Comparison of ENCODE assay signal across 7 mouse cellular contexts in the genomic region with DNA sequence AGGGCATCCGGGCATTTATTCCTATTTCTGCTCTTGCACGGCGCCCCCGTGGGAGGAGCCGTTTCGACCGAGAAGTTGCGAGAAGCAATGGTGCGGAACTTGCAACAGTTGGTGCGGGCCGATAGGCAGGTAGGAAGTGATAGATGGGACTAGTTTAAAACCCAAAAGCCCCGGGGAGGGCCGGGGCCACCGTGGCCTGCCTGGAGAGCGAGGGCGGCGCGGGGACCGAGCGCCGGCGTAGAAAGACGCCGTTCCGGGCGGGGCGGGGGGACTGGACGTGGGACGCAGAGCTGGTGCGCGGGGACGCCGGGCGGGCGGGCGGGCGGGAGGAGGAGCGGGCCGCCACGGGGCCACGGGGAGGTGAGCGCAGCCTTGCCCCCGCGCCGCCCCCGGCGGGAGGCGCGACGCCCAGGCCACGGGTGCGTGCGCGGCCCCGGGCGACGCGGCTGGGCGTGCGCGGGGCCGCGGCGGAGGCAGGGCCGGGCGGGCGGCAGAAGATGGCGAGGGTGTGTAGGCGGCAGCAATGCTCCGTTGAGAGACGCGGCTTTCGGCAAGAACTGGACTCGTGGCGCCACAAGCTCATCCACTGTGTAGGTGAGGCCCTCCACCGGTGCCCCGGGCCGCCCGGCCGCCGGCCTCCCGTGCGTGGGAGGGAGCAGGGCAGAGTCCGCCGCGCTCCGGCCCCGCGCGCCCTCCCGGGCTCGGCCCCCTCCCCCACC. TPM values are rescaled to one million over a fixed set of nuclear protein-coding genes. Genes with fewer than 3 reads are reported as not detected.
DNase-seq lines count a peak whose midpoint lies in the region; ATAC-seq and TF ChIP-seq lines count a peak whose summit lies in the region.

TSS of gene Lcor (plus strand) at position 448 of the 719 bp plus-strand sequence.

- H3K27ac ChIP-seq in intestine, postnatal 0 days (ENCODE audit: low read depth, low read length) = peak within 1 kb of the TSS; percentile 98
- peak within 1 kb of the TSS; percentile 99 for H3K27ac ChIP-seq in midbrain, embryonic 11.5 days (ENCODE audit: low read depth, low read length)

- 0 out of 2 replicates have a peak, but pooled peaks cover 3% of the 10 kb centered on the region for H3K4me1 ChIP-seq in intestine, postnatal 0 days (replicated peaks; ENCODE audit: control insufficient read depth, insufficient read depth, low read length)
- peaks cover 11% of the 10 kb centered on the region; the same call in 1 of the 2 replicates for H3K4me1 ChIP-seq in midbrain, embryonic 11.5 days (ENCODE audit: control insufficient read depth, insufficient read depth, low read length)

- intact Hi-C loops in left cerebral cortex, postnatal 4 days (cut with DNase I) = loop anchor here (2.0 to 10.0 kb wide), 2 partner anchors 166 to 282 kb away; no protein-coding TSS in a partner anchor

- peak within 1 kb of the TSS; percentile 89 for H3K4me3 ChIP-seq in intestine, postnatal 0 days (ENCODE audit: low read depth, low read length)
- H3K4me3 ChIP-seq in midbrain, embryonic 11.5 days (ENCODE audit: low read depth, low read length) = peak within 1 kb of the TSS; percentile 91

- H3K4me2 ChIP-seq in intestine, postnatal 0 days (replicated peaks; ENCODE audit: low read depth) = peak within 1 kb of the TSS; percentile 82
- H3K4me2 ChIP-seq in midbrain, embryonic 11.5 days = peak within 1 kb of the TSS; percentile 74

- peak; percentile 75 for DNase-seq in adrenal gland, adult 8-10 months
- DNase-seq in embryo, embryonic 11.5 days (ENCODE audit: low read depth, low spot score) = peak; percentile 62
- DNase-seq in gastrocnemius, postnatal 4 days (ENCODE audit: low spot score in 2 of 2) = peak; percentile 73 to 84
- DNase-seq in left cerebral cortex, postnatal 4 days = peak; percentile 78
- DNase-seq in midbrain, embryonic 11.5 days (ENCODE audit: low spot score, missing footprints) = peak; percentile 98
- peak; percentile 73 for DNase-seq in skeletal muscle tissue, adult 2 months (ENCODE audit: low read depth, low spot score)

- no peaks in the 10 kb centered on the region for H3K27me3 ChIP-seq in intestine, postnatal 0 days (replicated peaks; ENCODE audit: control insufficient read depth, insufficient read depth, low read length)
- no peaks in the 10 kb centered on the region for H3K27me3 ChIP-seq in midbrain, embryonic 11.5 days (ENCODE audit: control insufficient read depth, insufficient read depth, low read length)

- peak; percentile 95 for ATAC-seq in intestine, postnatal 0 days
- ATAC-seq in midbrain, embryonic 11.5 days (ENCODE audit: low FRiP score) = peak; percentile 89

- peak; percentile 23; the same call in 1 of the 2 replicates for TF ChIP-seq CTCF in intestine, postnatal 0 days (IDR thresholded peaks at IDR 0.05; ENCODE audit: low read depth)

- H3K36me3 ChIP-seq in intestine, postnatal 0 days (ENCODE audit: control insufficient read depth, insufficient read depth) = no peaks in the 10 kb centered on the region
- H3K36me3 ChIP-seq in midbrain, embryonic 11.5 days (ENCODE audit: control insufficient read depth, insufficient read depth, low read length) = no peaks in the 10 kb centered on the region

- H3K9ac ChIP-seq in intestine, postnatal 0 days (ENCODE audit: low read depth, low read length) = peak within 1 kb of the TSS; percentile 82
- peak within 1 kb of the TSS; percentile 97 for H3K9ac ChIP-seq in midbrain, embryonic 11.5 days (ENCODE audit: low read length)

- no peaks in the 10 kb centered on the region for H3K9me3 ChIP-seq in intestine, postnatal 0 days (ENCODE audit: control insufficient read depth)
- H3K9me3 ChIP-seq in midbrain, embryonic 11.5 days (ENCODE audit: control insufficient read depth, low read length) = no peaks in the 10 kb centered on the region

- WGBS in intestine, postnatal 0 days = under 1% methylated on average over 71 of the region's 92 CpGs
- under 1% methylated on average over 59 of the region's 92 CpGs for WGBS in midbrain, embryonic 11.5 days

RNA-seq across cellular contexts. Expression of gene Lcor, which starts in this region (rescaled TPM):
- 10 to 100 TPM; 13.9 to 26.2 (median 19.9) TPM for total RNA-seq in adrenal gland, adult 8-10 months (2022)
- 10 to 100 TPM; 21.7 to 23.8 TPM for total RNA-seq in gastrocnemius, postnatal 4 days (2021)
- 16.0 and 18.4 TPM in 2 replicates for polyA plus RNA-seq in intestine, postnatal 0 days (2015; fragmentation: Nextera tagmentation; extraction: Ambion mirVana)
- total RNA-seq in left cerebral cortex, postnatal 4 days (2021) = 10 to 100 TPM; 28.7 to 29.6 TPM
- 31.3 and 34.1 TPM in 2 replicates for polyA plus RNA-seq in midbrain, embryonic 11.5 days (2014; fragmentation: Nextera tagmentation; extraction: Ambion mirVana)

Comparison
In these comparisons a context has a peak if more than half of its experiments do, and no peak if none do; other contexts are left out.
1. Peak in every context shown above with its lines: DNase-seq, ATAC-seq, H3K4me3 ChIP-seq and H3K27ac ChIP-seq.